ENCODE assay signal across 9 mouse cellular contexts in genomic region chr10:34328310-34328709, GRCm38 (mm10). TPM values are rescaled to one million over a fixed set of nuclear protein-coding genes. Genes with fewer than 3 reads are reported as not detected.
DNase-seq lines count a peak whose midpoint lies in the region; ATAC-seq and TF ChIP-seq lines count a peak whose summit lies in the region.
"Had no signal": no experiment of that assay in that cellular context is flagged by ENCODE, and none has a peak within 500 bp of the region (broad histone marks: within the 10 kb centered on the region; RNA-seq: fewer than 3 reads in every experiment).

No protein-coding gene starts in this region.

- no peak overlapping the region for H3K9ac ChIP-seq in liver, embryonic 14.5 days (replicated peaks)
- no peak overlapping the region for H3K9ac ChIP-seq in neural tube, embryonic 15.5 days (replicated peaks)
- H3K9ac ChIP-seq: stomach, embryonic 15.5 days had no signal

- no peaks in the 10 kb centered on the region for H3K27me3 ChIP-seq in liver, embryonic 14.5 days (ENCODE audit: control insufficient read depth, insufficient read depth, low read length)
- H3K27me3 ChIP-seq in neural tube, embryonic 15.5 days (replicated peaks), result no peaks in the 10 kb centered on the region
- H3K27me3 ChIP-seq: stomach, embryonic 15.5 days had no signal

- H3K36me3 ChIP-seq in liver, embryonic 14.5 days (replicated peaks; ENCODE audit: control insufficient read depth, insufficient read depth, low read depth), result no peaks in the 10 kb centered on the region
- H3K36me3 ChIP-seq in neural tube, embryonic 15.5 days, result no peaks in the 10 kb centered on the region
- H3K36me3 ChIP-seq: stomach, embryonic 15.5 days had no signal

- no peaks in the 10 kb centered on the region for H3K4me1 ChIP-seq in liver, embryonic 14.5 days (replicated peaks; ENCODE audit: control insufficient read depth in 2 of 2, insufficient read depth in 2 of 2, low read length in 1 of 2)
- no peaks in the 10 kb centered on the region for H3K4me1 ChIP-seq in neural tube, embryonic 15.5 days
- H3K4me1 ChIP-seq: stomach, embryonic 15.5 days had no signal

- DNase-seq in urinary bladder, postnatal 14 days (ENCODE audit: low spot score), result peak; percentile 44
- DNase-seq in urinary bladder, postnatal 10 days (ENCODE audit: low spot score), result no peak
- DNase-seq in cerebellum, adult 9-11 months, result peak; percentile 29
- peak; percentile 45 for DNase-seq in kidney, adult 9 months
- DNase-seq in liver, embryonic 14.5 days (ENCODE audit: low read depth in 3 of 3, low spot score in 3 of 3), result no peak
- no peak for DNase-seq in thymus, postnatal 25 days

- no peak overlapping the region for H3K4me3 ChIP-seq in liver, embryonic 14.5 days (ENCODE audit: insufficient read depth in 1 of 2, low read depth in 2 of 2, low read length in 2 of 2)
- H3K4me3 ChIP-seq in neural tube, embryonic 15.5 days (replicated peaks), result no peak overlapping the region
- H3K4me3 ChIP-seq: stomach, embryonic 15.5 days had no signal

- H3K27ac ChIP-seq in liver, embryonic 14.5 days, result no peak overlapping the region
- no peak overlapping the region for H3K27ac ChIP-seq in neural tube, embryonic 15.5 days (replicated peaks)
- H3K27ac ChIP-seq: stomach, embryonic 15.5 days had no signal

- peak; percentile 59 for ATAC-seq in granulocyte monocyte progenitor cell, adult 5-6 weeks (replicated peaks; ENCODE audit: poor library complexity, severe bottlenecking)
- no peak for ATAC-seq in liver, embryonic 14.5 days (ENCODE audit: insufficient read depth)
- ATAC-seq in neural tube, embryonic 15.5 days (ENCODE audit: low FRiP score), result peak; percentile 79; the same call in 1 of the 2 replicates

- no peak overlapping the region for H3K4me2 ChIP-seq in liver, embryonic 14.5 days (ENCODE audit: low read depth)
- H3K4me2 ChIP-seq in neural tube, embryonic 15.5 days, result no peak overlapping the region
- H3K4me2 ChIP-seq: stomach, embryonic 15.5 days had no signal

- no peaks in the 10 kb centered on the region for H3K9me3 ChIP-seq in liver, embryonic 14.5 days (ENCODE audit: control insufficient read depth, low read length)
- H3K9me3 ChIP-seq in neural tube, embryonic 15.5 days (replicated peaks), result no peaks in the 10 kb centered on the region
- H3K9me3 ChIP-seq: stomach, embryonic 15.5 days had no signal

- TF ChIP-seq CTCF in liver, embryonic 14.5 days (IDR thresholded peaks at IDR 0.05; ENCODE audit: low read depth), result peak; percentile 54

- 9% methylated on average over 2 of the region's 2 CpGs for WGBS in liver, embryonic 14.5 days (ENCODE audit: insufficient replicate concordance)
- WGBS in neural tube, embryonic 15.5 days, result 8% methylated on average over 2 of the region's 2 CpGs

- no peak for TF ChIP-seq EP300 in liver, embryonic 14.5 days (IDR thresholded peaks at IDR 0.05; ENCODE audit: low read depth)

RNA-seq across cellular contexts. Expression of gene Tspyl4, which starts 31.1 kb away (rescaled TPM):
- total RNA-seq in granulocyte monocyte progenitor cell, adult 5-6 weeks (2014; fragmentation: Nextera tagmentation), result 0.62 TPM in 1 of 2 replicates, not detected in the other
- 0.34 and 2.0 TPM in 2 replicates for total RNA-seq in granulocyte monocyte progenitor cell, adult 5-6 weeks (2017)
- polyA plus RNA-seq in liver, embryonic 14.5 days (2012; rRNA removed), result 0.29 and 0.42 TPM in 2 replicates
- polyA plus RNA-seq in liver, embryonic 14.5 days (2014; fragmentation: Nextera tagmentation; extraction: Ambion mirVana), result 0.19 and 0.48 TPM in 2 replicates
- polyA plus RNA-seq in neural tube, embryonic 15.5 days (2015; fragmentation: Nextera tagmentation; extraction: Ambion mirVana), result 348 and 414 TPM in 2 replicates

RNA-seq across cellular contexts. Expression of gene Tspyl1, which starts 46.3 kb away (rescaled TPM):
- 29.1 and 37.5 TPM in 2 replicates for total RNA-seq in granulocyte monocyte progenitor cell, adult 5-6 weeks (2014; fragmentation: Nextera tagmentation)
- total RNA-seq in granulocyte monocyte progenitor cell, adult 5-6 weeks (2017), result 40.8 and 41.4 TPM in 2 replicates
- 8.4 and 11.2 TPM in 2 replicates for polyA plus RNA-seq in liver, embryonic 14.5 days (2012; rRNA removed)
- polyA plus RNA-seq in liver, embryonic 14.5 days (2014; fragmentation: Nextera tagmentation; extraction: Ambion mirVana), result 13.0 and 13.5 TPM in 2 replicates
- polyA plus RNA-seq in neural tube, embryonic 15.5 days (2015; fragmentation: Nextera tagmentation; extraction: Ambion mirVana), result 139 and 158 TPM in 2 replicates

Comparison
In these comparisons a context has a peak if more than half of its experiments do, and no peak if none do; other contexts are left out.
1. DNase-seq: peak in urinary bladder, postnatal 14 days (single experiment), cerebellum, adult 9-11 months (single experiment) and kidney, adult 9 months (single experiment); none in urinary bladder, postnatal 10 days (single experiment), liver, embryonic 14.5 days (0 of 3) and thymus, postnatal 25 days (single experiment).
2. RNA of gene Tspyl4, which starts 31.1 kb away (polyA plus RNA-seq): 348 to 414 TPM in neural tube, embryonic 15.5 days; 0.19 to 0.48 TPM in liver, embryonic 14.5 days; every median in the first group is over 100 times any median in the second.